Mouse (Mus musculus) mesoderm, embryonic 11.5 days (tissue): Measurements from ENCODE around the gene Naxd.
A peak's percentile ranks its signal among the peaks of the same experiment; 100 is the strongest.
"Not testable (repeated sequence)": the region's sequence is repeated elsewhere in the genome, so short reads cannot be mapped to it uniquely, and the experiment has no call there.

Source experiments
- DNase-seq: peaks from one replicate; pipeline ENCODE4 v3.0.0-alpha.2; 2012; ENCODE audit warnings: low read depth, low spot score

Gene Naxd

GRCm38 (mm10) chr8:11512711-11513110 is 15.4 kb downstream of the Naxd start:
- no peak for DNase-seq

GRCm38 (mm10) chr8:11513247-11513646 is 15.9 kb downstream of the Naxd start:
- DNase-seq: no peak

- no peak for DNase-seq
Observed at GRCm38 (mm10) chr8:11516292-11516691, 19.0 kb downstream of the Naxd start.

- DNase-seq: no peak
Observed at GRCm38 (mm10) chr8:11517366-11518055, 20.2 kb downstream of the Naxd start.

GRCm38 (mm10) chr8:11518056-11518396 is 20.7 kb downstream of the Naxd start:
- no peak for DNase-seq

GRCm38 (mm10) chr8:11518676-11519075 is 21.4 kb downstream of the Naxd start:
- DNase-seq: no peak

GRCm38 (mm10) chr8:11523331-11523730 is 26.0 kb downstream of the Naxd start:
- DNase-seq: no peak

- DNase-seq: no peak
Observed at GRCm38 (mm10) chr8:11530155-11530770, 33.0 kb downstream of the Naxd start.

GRCm38 (mm10) chr8:11530849-11531248 is 33.5 kb downstream of the Naxd start:
- no peak for DNase-seq

- no peak for DNase-seq
Observed at GRCm38 (mm10) chr8:11534494-11534893, 37.2 kb downstream of the Naxd start.

- DNase-seq: no peak
Observed at GRCm38 (mm10) chr8:11539049-11539448, 41.7 kb downstream of the Naxd start.

GRCm38 (mm10) chr8:11540182-11540581 is 42.9 kb downstream of the Naxd start:
- no peak for DNase-seq

- no peak for DNase-seq
Observed at GRCm38 (mm10) chr8:11542031-11542430, 44.7 kb downstream of the Naxd start.

- DNase-seq: no peak
Observed at GRCm38 (mm10) chr8:11542866-11543265, 45.6 kb downstream of the Naxd start.

- DNase-seq: peak; percentile 29
Observed at GRCm38 (mm10) chr8:11544386-11544785, 47.1 kb downstream of the Naxd start.

GRCm38 (mm10) chr8:11547063-11547462 is 49.8 kb downstream of the Naxd start:
- peak; percentile 5 for DNase-seq

GRCm38 (mm10) chr8:11549706-11550105 is 52.4 kb downstream of the Naxd start:
- peak; percentile 54 for DNase-seq

- DNase-seq: peak; percentile 90
Observed at GRCm38 (mm10) chr8:11550281-11550948, 53.1 kb downstream of the Naxd start, which contains the start of gene Cars2. Cars2 (minus strand) TSS chr8:11550783.

GRCm38 (mm10) chr8:11551497-11551896 is 54.2 kb downstream of the Naxd start:
- not testable (repeated sequence) for DNase-seq

- DNase-seq: no peak
Observed at GRCm38 (mm10) chr8:11552390-11552789, 55.1 kb downstream of the Naxd start.

- peak; percentile 99 for DNase-seq
Observed at GRCm38 (mm10) chr8:11554799-11555719, 57.8 kb downstream of the Naxd start, which contains the start of gene Ing1. Ing1 (plus strand) TSS chr8:11555571.
